Mouse (Mus musculus): ENCODE results near the gene Rgs14.

The Rgs14 gene

DNA sequence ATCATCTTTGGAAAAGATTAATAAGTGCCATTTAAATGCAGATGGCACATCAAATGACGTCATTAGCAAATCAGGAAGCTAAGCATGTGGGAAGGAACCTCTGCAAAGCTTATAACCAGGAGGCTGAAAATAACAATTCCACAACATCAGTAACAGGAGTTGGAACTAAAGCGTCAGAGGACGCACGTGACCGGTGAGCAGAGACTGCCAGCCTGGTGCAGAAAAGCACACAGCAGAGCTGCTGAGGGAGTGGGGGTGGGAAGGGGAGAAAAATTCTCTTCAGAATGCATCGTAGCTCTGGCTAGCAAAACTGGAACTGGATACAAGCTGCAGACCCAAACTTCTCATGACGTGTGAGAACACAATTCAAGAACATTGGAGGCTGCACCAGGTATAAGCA is 25.2 kb upstream of the Rgs14 start:
- DNase-seq (ENCODE audit: low read depth, low spot score): no peak

GRCm38 (mm10) chr13:55346745-55347144 is 22.8 kb upstream of the Rgs14 start:
- no peak for DNase-seq (ENCODE audit: low read depth, low spot score)

DNA sequence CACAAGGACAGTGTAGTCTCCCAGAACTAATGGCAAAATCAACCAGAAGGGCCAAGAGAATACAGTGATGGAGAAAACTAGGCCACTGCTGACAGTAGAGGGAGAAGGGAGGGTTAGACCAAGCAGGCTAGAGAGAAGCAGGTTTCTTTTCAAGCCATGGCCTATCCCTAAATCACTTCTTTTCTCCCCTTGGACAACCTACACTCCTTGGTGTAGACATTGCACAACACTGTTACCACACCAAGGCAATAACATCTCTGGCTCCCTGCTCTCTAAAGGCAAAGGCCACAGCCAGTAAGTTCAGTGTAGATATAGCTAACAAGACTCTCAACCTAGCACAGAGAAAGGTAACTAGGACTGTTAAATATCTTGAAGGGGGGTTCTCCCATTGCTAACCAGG is 8.4 kb upstream of the Rgs14 start:
- DNase-seq (ENCODE audit: low read depth, low spot score): no peak

GRCm38 (mm10) chr13:55361974-55362452 is 7.5 kb upstream of the Rgs14 start:
- DNase-seq (ENCODE audit: low read depth, low spot score): no peak

- DNase-seq (ENCODE audit: low read depth, low spot score): peak; percentile 95
Observed at GRCm38 (mm10) chr13:55362453-55363060, 7.0 kb upstream of the Rgs14 start, which contains the start of gene Lman2. Lman2 (minus strand) TSS chr13:55362783.

- DNase-seq (ENCODE audit: low read depth, low spot score): no peak
Observed at GRCm38 (mm10) chr13:55368401-55368800, 1.1 kb upstream of the Rgs14 start.

GRCm38 (mm10) chr13:55370234-55370633 is 702 bp downstream of the Rgs14 start:
- no peak for DNase-seq (ENCODE audit: low read depth, low spot score)

GRCm38 (mm10) chr13:55371007-55371681 is 1.6 kb downstream of the Rgs14 start:
- DNase-seq (ENCODE audit: low read depth, low spot score): no peak

DNA sequence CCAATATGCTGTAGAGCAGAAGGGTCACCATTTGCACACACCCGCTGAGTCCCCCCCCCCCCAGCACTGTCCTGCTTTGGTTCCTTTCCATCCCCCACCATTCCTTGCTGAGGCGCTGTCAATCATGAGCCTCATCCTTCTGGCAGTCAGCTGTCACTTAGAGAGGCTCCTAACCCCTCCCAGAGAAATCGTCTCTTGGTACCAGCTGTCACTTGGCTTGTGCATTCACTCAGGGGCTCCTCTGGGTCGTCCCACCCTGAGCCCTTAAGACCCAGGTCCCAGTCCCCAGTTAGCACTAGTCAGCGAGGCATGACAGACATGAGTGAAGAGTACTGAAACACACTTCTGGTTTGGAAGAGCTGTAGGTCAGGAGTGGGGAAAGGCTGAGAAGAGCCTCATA is 2.2 kb downstream of the Rgs14 start:
- DNase-seq (ENCODE audit: low read depth, low spot score): no peak

- no peak for DNase-seq (ENCODE audit: low read depth, low spot score)
Observed at GRCm38 (mm10) chr13:55374206-55374924, 4.8 kb downstream of the Rgs14 start.

- DNase-seq (ENCODE audit: low read depth, low spot score): no peak
Observed at GRCm38 (mm10) chr13:55375877-55376276, 6.3 kb downstream of the Rgs14 start.

- no peak for DNase-seq (ENCODE audit: low read depth, low spot score)
Observed at GRCm38 (mm10) chr13:55378907-55379580, 9.5 kb downstream of the Rgs14 start.

DNA sequence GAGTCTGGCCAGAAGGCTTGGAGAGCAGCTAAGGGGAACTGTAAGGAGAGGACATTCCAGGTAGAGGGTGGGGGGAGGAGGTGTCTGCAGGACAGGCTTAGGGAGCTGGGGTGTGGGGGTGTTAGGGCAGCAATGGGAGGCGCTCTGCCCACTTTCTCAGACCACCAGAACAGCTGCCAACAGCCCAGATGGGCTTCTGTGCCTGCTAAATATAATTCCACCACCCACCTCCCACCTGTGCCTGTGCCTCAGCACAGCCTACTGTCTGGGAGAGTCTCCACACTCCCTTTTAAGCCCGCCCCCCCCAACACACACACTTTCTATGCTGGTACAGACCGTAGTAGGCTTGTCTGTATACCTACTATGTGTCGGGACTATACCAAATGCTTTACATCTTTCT is 12.3 kb downstream of the Rgs14 start:
- DNase-seq (ENCODE audit: low read depth, low spot score): no peak

GRCm38 (mm10) chr13:55390644-55391043 is 21.1 kb downstream of the Rgs14 start:
- DNase-seq (ENCODE audit: low read depth, low spot score): no peak

- DNase-seq (ENCODE audit: low read depth, low spot score): no peak
Observed at GRCm38 (mm10) chr13:55391626-55392029, 22.1 kb downstream of the Rgs14 start.

DNA sequence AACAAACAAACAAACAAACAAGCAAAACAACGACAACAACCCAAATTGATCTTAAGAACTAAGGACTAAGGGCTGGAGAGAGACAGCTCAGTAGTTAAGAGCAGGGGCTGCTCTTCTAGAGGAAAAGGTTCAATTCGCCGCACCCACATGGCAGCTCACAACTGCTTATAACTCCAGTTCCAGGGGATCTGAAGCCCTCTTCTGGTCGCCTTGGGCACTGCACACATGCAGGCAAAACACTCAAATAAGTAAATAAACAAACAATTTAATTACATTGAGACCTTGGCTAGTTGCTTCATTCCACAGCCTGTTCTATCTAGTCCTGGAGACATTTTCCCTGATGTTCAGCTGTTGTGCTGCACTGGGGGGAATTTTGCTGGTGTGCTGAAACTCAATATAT is 23.4 kb downstream of the Rgs14 start:
- DNase-seq (ENCODE audit: low read depth, low spot score): peak; percentile 49

- DNase-seq (ENCODE audit: low read depth, low spot score): no peak
Observed at GRCm38 (mm10) chr13:55398088-55398487, 28.6 kb downstream of the Rgs14 start, which contains the start of gene Slc34a1. Slc34a1 (plus strand) TSS chr13:55398187.

GRCm38 (mm10) chr13:55399300-55400038 is 29.9 kb downstream of the Rgs14 start:
- DNase-seq (ENCODE audit: low read depth, low spot score): no peak

DNA sequence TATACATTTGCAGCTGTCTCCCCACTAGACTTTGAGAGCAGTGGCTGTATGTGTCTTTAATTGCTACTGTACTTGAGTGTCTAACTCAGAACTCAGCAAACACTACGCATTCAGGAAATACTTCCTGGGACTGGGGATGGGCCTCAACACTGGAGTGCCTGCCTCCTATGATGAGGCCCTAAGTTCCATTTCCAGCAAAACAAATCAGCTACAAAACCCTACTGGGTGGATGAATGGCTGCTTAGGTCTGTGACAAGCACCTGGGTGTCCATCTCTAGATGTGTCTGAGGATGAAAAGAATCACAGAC is 30.5 kb downstream of the Rgs14 start:
- DNase-seq (ENCODE audit: low read depth, low spot score): no peak

- no peak for DNase-seq (ENCODE audit: low read depth, low spot score)
Observed at GRCm38 (mm10) chr13:55403266-55403665, 33.7 kb downstream of the Rgs14 start.
